Mouse (Mus musculus) gastrocnemius, postnatal 14 days (tissue): ENCODE data around the gene Tmem132c. TPM values are rescaled to one million over a fixed set of nuclear protein-coding genes. Genes with fewer than 3 reads are reported as not detected.

ENCODE experiments used
- DNase-seq: peaks from one replicate; pipeline ENCODE4 v3.0.0; 2021; ENCODE audit warnings: mixed read lengths
- intact Hi-C: fragments of 180-260 bp; cut with DNase I; formaldehyde crosslinking; loops from one replicate; pipeline ENCODE4 v1.15.1; 2025; ENCODE audit warnings: low total_unique reads
- total RNA-seq, 2 experiments: library from RNA; stranded (reverse); gene quantifications; 2 replicates each; pipeline ENCODE4 v1.2.3; 2021

Gene Tmem132c
- total RNA-seq, 2 experiments from 2014 or later = 0.11 to 0.43 TPM

DNA sequence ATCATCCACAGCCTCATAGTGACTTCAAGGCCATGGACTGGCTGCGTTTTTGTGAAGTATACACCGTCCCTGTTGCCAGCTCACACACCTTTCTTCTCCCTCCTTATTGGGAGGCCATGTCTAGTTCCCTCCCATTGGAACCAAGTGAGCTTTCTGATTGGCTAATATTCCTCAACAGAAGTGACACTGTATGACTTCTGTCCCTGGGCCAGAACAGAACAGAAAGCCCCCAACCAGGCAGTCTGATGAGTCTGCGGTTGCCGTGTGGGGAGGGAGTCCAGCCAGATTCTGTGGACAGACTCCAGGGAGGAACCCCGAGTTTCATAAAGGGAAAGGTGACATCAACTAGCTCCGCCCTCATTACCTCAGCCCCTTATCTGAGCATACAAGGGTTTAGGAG lies 233.2 kb downstream of the Tmem132c start:
- DNase-seq = no peak
- intact Hi-C loops = no loop called here

DNA sequence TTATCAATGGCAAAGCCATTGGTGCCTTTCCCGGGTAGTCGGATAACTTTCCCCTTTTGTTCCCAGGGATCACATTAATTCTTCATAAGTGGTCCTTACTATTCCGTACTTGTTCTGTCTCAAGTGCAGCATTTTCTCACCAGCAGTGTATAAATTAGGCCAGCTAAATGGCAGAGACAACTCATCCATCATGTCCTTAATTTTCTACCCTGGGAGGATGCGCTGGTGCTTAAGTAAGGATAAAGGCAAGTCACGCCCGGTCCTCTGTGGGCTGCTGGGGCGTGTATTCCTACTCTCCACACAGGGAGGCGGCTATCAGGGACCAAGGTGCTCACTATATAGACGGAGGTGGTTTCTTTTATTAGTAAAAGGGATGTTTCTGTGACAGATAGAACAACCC lies 236.2 kb downstream of the Tmem132c start:
- intact Hi-C loops = no loop called here
- DNase-seq = no peak

DNA sequence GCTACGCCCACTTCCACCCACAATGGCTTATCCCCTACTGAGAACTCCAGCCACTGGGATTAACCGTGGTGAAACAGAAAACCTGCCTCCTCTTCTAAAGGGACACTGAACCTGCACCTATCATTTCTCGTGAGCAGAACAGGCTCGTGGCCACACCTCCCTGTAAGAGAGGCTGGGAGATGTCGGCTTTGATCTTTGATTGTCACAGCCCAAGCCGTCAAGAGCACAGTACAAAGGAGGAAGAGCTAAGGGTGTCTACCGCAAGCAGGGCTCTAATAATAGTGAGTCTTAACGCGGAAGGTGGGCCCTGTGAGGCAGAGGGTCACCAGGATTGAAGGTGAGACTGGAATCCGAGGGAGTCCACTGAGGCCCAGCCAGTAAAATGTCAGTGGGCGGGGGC lies 236.7 kb downstream of the Tmem132c start:
- intact Hi-C loops = no loop called here
- no peak for DNase-seq

DNA sequence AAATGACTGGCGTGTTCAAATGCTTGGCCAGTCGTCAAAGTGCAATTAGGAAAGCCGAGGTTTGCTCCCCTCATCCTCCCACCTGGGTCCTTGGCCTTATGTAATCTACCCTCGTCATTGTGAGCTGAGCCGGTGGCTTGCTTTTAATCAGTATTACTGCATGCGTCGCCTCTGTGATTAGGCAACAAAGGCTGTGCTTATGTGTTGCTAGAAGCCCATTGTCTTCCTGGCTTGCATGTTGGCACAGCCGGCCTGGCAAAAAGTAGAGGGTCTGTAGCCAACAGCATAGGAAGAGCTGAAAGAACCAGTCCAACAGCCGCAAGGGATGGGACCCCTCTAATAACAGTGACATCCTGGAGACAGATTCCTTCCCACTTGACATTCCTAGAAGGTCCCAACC lies 239.3 kb downstream of the Tmem132c start:
- intact Hi-C loops = loop anchor here (5.0 kb wide), 1 partner anchor 244 kb away; no protein-coding TSS in a partner anchor
- DNase-seq = no peak

DNA sequence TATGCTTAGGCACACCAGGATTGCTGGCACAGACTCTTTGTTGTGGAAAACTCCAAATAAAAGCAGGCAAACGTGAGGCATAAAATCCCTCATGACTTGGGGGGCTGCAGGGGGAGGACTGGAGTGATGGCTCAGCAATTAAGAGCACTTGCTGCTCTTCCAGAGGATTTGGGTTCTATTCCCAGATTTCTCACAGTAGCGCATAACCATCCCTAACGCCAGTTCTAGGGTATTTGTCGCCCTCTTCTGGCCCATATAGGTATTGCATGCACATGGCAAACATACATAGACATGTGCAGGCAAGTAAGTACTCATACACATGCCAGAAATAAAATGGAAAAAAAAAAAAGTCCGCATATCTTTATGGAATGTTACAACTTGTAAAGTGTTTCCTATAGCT lies 239.8 kb downstream of the Tmem132c start:
- DNase-seq = peak; percentile 15
- intact Hi-C loops = loop anchor here (5.0 kb wide), 1 partner anchor 244 kb away; no protein-coding TSS in a partner anchor

DNA sequence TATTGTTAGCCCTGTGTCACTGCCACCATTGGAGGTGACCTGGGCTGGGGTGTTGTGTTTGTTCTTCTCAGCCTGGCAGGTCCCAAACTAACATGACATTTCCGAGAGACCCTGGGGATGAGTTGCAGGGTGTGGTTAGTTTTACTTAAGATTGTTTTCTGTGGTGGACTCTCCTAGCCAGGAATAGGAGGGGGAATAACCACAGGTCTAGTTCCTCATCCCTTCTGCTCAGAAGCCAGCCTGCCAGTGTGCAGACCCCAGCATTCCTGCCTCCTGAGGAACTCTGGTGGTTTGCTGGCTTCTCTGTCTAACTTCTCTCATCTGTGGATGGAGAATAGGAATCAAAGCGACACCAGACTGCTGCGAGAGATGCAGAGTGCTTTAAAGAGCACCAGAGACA lies 240.7 kb downstream of the Tmem132c start:
- intact Hi-C loops = loop anchor here (5.0 kb wide), 1 partner anchor 245 kb away; no protein-coding TSS in a partner anchor
- DNase-seq = no peak

DNA sequence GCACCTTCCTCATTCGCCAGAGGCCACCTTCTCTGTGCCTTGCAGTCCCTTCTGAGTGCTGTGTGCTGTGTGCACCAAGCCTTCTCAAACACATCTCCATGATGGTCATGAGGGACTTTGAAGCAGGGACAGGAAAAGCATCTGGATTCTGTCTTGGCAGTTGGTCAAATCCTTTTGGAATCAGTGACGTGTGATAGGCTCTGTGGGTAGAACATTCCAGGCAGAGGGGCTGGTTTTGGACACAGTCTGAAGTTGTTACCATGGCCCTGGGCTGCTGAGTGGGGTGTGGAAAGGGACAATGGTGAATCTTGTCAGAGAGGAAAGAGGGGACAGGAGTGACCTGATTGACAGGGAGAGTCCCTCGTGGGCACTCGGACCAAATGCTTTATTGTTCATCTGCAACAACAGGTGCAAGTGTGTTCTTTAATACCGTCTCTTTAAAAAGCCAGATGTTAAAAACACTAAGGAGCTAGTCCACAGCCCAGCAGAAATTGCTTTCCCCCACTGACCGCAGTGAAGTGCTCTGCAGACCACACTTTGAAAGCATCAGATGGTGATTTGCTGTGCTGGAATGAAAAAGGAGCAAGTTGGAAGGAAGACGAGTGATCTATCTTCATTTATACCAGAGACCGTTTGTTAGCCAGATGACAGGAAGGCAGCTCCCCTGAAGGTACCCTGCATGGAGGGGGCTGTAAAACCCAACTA lies 242.5 kb downstream of the Tmem132c start:
- intact Hi-C loops = loop anchor here (5.0 kb wide), 1 partner anchor 247 kb away; no protein-coding TSS in a partner anchor
- no peak for DNase-seq

DNA sequence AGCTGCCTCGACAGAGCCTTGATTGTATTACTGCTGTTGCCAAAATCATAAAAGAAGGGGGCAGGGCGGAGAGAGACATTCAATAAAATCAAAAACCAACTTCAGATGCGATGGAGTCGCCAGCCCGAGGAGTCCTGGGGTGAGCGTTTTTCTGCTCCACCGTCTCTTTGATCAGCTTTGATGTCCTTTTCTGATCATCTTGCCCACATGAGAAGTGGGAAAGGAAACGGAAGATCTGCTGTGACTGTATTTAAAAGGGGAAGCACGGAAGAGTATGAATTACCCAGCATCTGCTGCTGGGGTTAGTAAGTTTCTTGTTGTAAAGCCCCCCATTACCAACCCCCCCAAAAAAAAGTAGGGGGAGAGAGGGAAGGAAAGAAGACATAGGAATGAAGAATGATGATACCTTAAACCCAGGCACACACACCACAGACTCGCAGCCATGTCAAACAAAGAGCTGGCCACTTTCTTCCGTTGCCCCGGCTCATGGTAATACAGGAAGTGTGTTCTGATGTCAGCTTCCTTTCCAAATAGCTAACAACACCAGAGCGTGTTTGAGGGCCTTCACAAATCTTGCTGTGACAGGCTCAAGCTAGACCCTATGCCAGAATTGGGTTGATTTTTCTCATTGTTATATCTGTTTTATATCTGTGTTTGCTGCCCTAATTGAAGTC lies 243.3 kb downstream of the Tmem132c start:
- intact Hi-C loops = loop anchor here (5.0 kb wide), 1 partner anchor 248 kb away; no protein-coding TSS in a partner anchor
- no peak for DNase-seq

DNA sequence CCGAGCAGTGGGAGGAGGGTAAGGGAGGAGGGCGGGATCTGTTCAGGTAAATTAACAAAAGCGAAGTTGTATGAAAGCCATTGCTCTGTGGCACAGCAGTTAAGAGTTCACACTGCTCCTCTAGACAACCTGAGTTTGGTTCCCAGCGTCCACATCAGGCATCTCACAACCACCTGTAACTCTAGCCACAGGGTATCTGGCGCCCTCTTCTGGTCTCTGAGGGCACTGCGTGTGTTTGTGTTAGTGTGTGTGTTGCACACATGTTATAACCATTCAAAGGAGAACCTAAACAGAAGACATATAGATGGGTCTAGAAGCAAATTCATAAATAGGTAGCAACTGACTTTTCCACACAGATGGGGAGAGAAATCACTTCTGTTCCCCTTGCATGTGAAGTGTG lies 245.6 kb downstream of the Tmem132c start:
- no peak for DNase-seq
- intact Hi-C loops = no loop called here

DNA sequence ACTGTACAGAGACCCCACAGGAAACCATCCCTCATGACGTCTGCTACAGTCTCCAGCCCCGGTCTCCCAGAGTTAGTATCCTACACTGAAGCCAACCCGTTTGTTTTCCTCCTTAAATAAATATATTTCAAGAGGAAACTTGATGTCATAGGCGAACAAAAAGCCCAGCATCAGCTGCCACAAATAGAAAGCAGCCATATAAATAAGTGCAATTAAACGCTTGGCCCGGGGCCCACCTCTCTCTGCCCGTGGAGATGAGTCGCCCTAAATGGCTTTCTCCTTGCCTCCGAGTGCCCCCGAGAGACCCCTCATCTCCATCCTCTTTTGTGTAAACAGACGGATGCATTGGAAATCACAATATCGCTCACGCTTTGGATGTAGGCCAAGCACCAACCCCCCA lies 247.1 kb downstream of the Tmem132c start:
- DNase-seq = no peak
- intact Hi-C loops = no loop called here

DNA sequence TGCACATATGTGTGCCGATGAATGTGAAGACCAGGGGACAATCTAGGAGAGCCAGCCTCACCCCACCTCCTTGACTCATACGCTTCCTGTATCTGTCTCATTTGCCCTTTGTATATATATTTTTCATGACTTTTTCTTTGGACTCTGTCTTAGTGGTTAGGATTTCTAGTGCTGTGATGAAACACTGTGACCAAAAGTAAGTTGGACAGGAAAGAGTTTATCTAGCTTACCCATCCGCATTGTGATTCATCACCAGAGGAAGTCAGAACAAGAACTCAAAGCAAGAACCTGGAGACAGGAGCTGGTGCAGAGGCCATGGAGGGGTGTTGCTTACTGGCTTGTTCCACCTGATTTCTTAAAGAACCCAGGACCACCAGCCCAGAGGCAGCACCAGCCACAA lies 250.1 kb downstream of the Tmem132c start:
- intact Hi-C loops = no loop called here
- DNase-seq = no peak

DNA sequence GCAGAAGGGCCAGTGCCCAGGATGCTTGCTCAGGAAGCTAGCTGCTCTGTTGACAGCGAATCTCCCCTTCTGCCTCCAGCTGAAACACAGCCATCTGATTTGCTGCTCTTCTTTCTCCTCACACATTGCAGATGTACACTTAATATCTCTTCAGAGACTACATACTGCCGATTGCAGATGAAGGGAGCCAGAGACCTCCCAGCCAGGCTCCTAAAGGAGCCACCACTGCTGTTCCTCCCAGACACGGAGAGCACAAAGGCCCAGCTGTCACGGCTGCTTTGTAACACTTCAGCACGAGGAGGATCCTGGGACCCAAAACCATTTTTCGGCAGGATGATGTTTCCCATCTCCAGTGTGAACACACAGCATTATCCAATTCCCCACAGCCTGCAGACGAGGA lies 255.3 kb downstream of the Tmem132c start:
- DNase-seq = no peak
- intact Hi-C loops = no loop called here

DNA sequence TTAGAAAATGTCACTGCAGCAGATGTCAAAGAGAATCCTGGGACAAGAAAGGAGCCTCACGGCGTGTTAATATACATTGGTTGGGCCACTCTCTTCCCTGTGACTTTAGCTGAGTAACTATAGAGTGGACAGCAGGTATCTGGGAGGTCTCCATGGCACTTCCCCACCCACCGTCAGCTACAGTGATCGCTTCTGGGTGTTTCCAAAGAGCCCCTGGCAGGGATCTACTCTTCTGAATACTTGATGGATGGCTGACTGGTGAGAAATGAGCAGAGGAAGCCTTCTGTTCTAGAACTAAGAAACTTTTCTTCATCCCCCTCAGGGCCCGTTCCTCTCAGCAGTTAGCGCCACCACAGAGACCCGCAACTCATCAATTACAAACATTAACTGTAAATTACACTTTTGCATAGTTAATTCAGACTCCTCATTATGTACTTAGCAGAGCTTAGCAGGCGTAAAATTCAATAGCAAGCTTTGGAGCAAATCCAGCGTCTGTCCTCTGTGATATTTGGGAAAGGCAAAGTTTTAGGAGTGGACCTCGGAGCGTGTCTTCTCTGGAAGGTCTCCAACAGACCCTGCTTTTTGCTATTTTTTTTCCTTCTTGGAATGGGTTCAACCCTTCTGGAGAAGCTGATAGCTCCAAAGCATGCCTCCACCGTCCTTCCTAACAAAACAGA lies 257.7 kb downstream of the Tmem132c start:
- DNase-seq = no peak
- intact Hi-C loops = no loop called here

DNA sequence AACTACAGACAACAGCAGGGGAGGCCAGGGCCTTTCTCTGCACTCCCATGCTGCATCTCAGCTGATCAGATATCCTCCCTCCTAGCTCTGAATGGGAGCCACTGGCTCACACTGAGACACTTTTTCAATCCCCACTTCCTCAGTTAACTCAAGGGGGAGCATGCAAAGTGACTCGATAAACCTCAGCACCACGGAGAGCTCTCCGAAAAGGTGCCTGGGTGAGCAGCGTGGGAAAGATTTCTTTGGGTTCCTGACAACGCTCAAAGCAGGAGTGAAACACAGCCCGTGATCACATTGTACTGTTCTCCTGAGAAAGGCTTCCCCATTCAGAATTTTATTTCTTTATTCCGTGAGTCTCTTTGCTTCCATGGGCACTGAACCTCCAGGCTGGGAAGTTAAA lies 261.2 kb downstream of the Tmem132c start:
- DNase-seq = no peak
- intact Hi-C loops = no loop called here

DNA sequence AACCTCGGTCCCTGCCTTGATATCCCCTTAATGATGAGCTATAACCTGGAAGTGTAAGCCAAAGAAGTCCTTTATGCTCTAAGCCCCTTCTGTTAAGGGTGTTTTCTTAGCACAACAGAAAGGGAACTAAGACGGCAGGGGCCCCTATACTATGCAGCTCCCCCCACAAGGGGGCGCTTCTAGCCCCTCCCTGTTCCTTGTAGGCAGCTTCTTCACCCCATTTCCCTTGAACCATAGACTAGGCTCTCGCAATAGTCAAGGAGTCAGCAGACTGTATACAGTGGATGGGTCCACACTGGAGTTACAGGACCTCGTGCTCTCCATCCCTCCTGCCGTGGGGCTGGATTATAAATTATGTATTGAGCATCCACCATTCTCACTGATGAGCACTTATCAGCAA lies 264.1 kb downstream of the Tmem132c start:
- no peak for DNase-seq
- intact Hi-C loops = no loop called here

DNA sequence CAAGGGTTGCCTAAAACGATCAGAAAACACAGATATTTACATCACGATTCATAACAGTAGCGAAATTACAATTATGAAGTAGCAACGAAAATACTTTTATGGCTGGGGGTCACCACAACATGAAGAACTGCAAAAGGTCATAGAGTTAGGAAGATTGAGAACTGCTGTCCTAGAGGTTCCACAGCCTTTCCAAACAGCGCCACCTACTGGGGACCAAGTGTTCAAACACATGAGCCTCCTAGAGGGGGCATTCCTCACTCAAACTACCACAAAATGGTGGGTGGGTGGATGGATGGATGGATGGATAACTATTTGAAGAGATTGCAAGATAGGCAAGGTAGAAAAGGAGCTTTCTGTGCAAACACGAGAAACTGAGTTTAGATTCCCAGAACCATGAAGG lies 270.0 kb downstream of the Tmem132c start:
- no peak for DNase-seq
- intact Hi-C loops = no loop called here

DNA sequence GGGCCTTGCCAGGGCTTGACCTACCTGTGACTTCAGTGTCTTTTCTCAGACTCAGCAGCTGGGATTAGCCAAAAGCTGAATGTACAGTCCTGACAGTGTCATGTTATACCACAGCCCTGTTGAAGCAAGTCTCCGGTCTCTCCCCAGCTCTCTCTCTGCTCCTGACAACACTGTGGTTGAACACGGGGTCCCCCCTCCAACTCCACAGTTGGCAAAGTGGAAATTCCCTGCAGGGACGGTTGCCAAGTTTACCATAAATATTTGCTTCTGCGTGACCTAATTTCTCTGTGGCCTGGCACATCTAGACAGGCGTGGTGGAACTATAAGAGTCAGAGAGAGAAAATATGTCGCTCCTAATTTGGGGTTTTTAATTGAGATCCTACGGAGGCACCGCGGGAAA lies 274.4 kb downstream of the Tmem132c start:
- intact Hi-C loops = no loop called here
- DNase-seq = no peak

DNA sequence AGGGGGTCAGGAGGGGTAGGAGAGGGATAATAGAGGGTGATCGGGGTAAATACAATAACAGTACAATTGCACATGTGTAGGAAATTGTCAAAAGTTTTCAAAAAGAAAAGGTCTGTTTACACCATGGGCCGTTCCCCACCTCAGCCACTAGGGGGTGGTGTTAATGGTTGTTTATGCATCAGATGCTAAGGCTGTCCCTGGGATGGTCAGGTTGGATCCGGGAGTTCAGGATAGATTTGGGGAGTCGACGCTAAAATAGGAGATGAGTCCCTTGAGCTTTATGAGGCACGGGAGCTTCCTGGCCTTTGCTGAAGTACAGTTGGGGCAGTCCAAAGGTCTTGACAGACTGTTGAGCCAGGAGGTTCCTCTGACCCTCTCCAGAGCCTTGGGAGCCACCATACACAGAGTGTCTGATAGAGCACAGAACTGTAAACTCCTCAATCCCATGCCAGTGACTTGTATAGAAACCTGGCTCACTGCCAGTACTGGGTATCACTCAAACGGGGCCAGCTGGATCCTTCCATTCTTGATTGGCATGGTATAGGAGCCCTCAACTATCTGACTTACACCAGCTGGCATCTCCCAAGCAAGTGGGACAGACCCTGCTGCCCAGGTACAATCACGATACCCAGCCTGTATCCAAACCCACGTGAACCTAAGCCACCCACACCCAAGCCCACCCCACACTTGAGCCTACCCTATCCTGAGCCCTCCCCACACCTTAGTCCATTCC lies 281.3 kb downstream of the Tmem132c start:
- no peak for DNase-seq
- intact Hi-C loops = no loop called here

DNA sequence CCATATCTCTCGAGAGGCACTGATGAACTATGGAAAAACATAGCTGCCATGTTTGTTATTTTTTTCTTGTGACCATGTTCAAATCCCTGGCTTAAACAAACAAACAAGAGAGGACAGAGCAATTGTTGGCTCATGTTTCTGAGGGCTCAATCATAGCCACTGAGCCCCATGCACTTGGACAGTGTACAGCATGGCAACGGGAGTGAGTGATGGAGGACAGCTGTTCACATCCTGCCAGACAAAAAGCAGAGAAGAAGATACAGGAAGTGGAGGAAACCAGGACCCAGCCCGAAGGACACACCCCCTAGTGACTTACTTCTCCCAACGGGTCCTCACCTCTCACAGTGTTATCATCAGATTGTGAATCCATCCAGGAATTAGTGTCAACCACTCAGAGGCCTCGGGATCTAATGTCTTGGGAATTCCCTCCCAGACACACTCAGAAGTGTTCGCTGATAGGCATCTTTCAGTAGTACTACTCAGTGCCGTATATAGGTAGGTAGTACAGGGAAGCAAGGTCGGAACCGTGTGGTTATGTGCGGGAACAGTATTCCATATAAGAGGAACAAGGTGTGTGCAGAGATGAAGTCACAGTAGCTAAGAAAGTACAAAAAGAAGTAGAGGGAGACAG lies 285.9 kb downstream of the Tmem132c start:
- intact Hi-C loops = no loop called here
- DNase-seq = no peak

DNA sequence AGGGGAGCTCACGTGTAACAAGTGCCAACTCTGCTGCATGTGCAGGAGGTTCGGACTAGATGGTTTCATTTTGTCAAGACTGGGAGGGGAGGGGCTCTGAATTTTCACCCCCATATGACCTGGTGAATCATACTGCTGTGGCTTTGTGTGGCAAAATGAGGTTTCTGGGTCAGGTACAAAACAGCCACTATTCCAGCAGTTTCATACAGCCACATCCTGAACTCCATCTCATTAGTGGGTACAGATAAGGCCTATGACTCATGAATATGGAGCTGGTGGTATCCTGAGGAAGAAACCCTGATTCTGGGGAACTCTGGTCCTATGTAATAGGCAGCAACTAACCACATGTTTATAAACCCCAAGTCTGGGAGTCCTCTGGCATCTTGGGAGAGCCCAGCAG lies 295.9 kb downstream of the Tmem132c start:
- intact Hi-C loops = no loop called here
- DNase-seq = no peak
